Mouse (Mus musculus) olfactory bulb, adult 2 months (tissue): ENCODE measurements around the gene Cd34. TPM values are rescaled to one million over a fixed set of nuclear protein-coding genes. Genes with fewer than 3 reads are reported as not detected.

Experiments used
- H3K27ac ChIP-seq: fragments of 200-500 bp; 2 replicates; pipeline ENCODE4 v1.5.1; 2012; ENCODE audit warnings: low read depth, low read length; ENCODE audit not compliant: insufficient read depth
- H3K4me1 ChIP-seq: fragments of 200-500 bp; 2 replicates; pipeline ENCODE4 v1.6.1; 2012; ENCODE audit warnings: low read length; ENCODE audit not compliant: control insufficient read depth, insufficient read depth
- H3K4me3 ChIP-seq: fragments of 200-500 bp; 2 replicates; pipeline ENCODE4 v1.5.1; 2012; ENCODE audit warnings: mild to moderate bottlenecking, low read depth, low read length, moderate library complexity; ENCODE audit not compliant: insufficient read depth
- CTCF ChIP-seq: fragments of 200-500 bp; IDR thresholded peaks from 2 replicates; pipeline ENCODE4 v1.5.1; 2012; ENCODE audit warnings: low read depth, mild to moderate bottlenecking, low read length, moderate library complexity; ENCODE audit not compliant: insufficient read depth
- POLR2A ChIP-seq: fragments of 200-500 bp; IDR thresholded peaks from 2 replicates; pipeline ENCODE4 v1.6.1; 2012; ENCODE audit warnings: mild to moderate bottlenecking, low read depth, low read length, moderate library complexity; ENCODE audit not compliant: insufficient read depth
- WGBS: fragments of 180-500 bp; shearing (Covaris S2); methylation state at CpG from one replicate; pipeline ENCODE4 v1.1.7; 2018; 5-methylcytosine and 5-hydroxymethylcytosine counted together
- polyA plus RNA-seq: library from polyadenylated mRNA; stranded (reverse); fragments of >200 nt; gene quantifications from 2 replicates; pipeline ENCODE4 v1.2.4, GENCODE M21; 2012; ENCODE audit warnings: low replicate concordance; ENCODE audit not compliant: missing spikeins, insufficient read depth, insufficient read length

The Cd34 gene
- polyA plus RNA-seq, 1 experiment: not detected

GRCm38 (mm10) chr1:194954694-194955093 lies 16.1 kb downstream of the Cd34 start:
- no peaks in the 10 kb centered on the region for H3K4me1 ChIP-seq
- no peak for TF ChIP-seq POLR2A
- no peak for TF ChIP-seq CTCF
- no peak overlapping the region for H3K4me3 ChIP-seq
- no peak overlapping the region for H3K27ac ChIP-seq

- Histone ChIP-seq H3K4me1 (no peaks in the 10 kb centered on the region), H3K27ac (no peak overlapping the region), H3K4me3 (no peak overlapping the region)
- TF ChIP-seq CTCF (no peak), POLR2A (no peak)
- 37% methylated on average over 2 of the region's 2 CpGs for WGBS
Observed at GRCm38 (mm10) chr1:194955749-194956148, 17.1 kb downstream of the Cd34 start.

- TF ChIP-seq CTCF: no peak
- TF ChIP-seq POLR2A: no peak
- WGBS: 90% methylated on average over 2 of the region's 2 CpGs
Observed at GRCm38 (mm10) chr1:194957021-194957420, 18.4 kb downstream of the Cd34 start.

GRCm38 (mm10) chr1:194962181-194962580 lies 23.6 kb downstream of the Cd34 start:
- WGBS: 17% methylated on average over 5 of the region's 5 CpGs
- no peak for TF ChIP-seq POLR2A
- TF ChIP-seq CTCF: peak; percentile 48
- Histone ChIP-seq H3K4me3 (no peak overlapping the region), H3K27ac (no peak overlapping the region), H3K4me1 (no peaks in the 10 kb centered on the region)

More at GRCm38 (mm10) chr1:194957021-194957420, 18.4 kb downstream of the Cd34 start:
- no peak overlapping the region for H3K27ac ChIP-seq
- H3K4me1 ChIP-seq: no peaks in the 10 kb centered on the region
- H3K4me3 ChIP-seq: no peak overlapping the region

- H3K27ac ChIP-seq: no peak overlapping the region
- no peaks in the 10 kb centered on the region for H3K4me1 ChIP-seq
- H3K4me3 ChIP-seq: no peak overlapping the region
- TF ChIP-seq CTCF: no peak
- TF ChIP-seq POLR2A: no peak
Observed at GRCm38 (mm10) chr1:194962712-194963111, 24.1 kb downstream of the Cd34 start.

- no peak for TF ChIP-seq POLR2A
- no peak for TF ChIP-seq CTCF
- peaks cover 2% of the 10 kb centered on the region; the same call in 1 of the 2 replicates for H3K4me1 ChIP-seq
- no peak overlapping the region for H3K27ac ChIP-seq
- WGBS: 92% methylated on average over 4 of the region's 4 CpGs
- no peak overlapping the region for H3K4me3 ChIP-seq
Observed at GRCm38 (mm10) chr1:194971980-194972379, 33.4 kb downstream of the Cd34 start.

- Histone ChIP-seq H3K4me1 (peaks cover 12% of the 10 kb centered on the region), H3K4me3 (peak overlapping the region; percentile 84), H3K27ac (peak overlapping the region; percentile 90)
- TF ChIP-seq CTCF: peak; percentile 53
- peak; percentile 69 for TF ChIP-seq POLR2A
- WGBS: under 1% methylated on average over 42 of the region's 42 CpGs
Observed at GRCm38 (mm10) chr1:194976164-194976516, 37.5 kb downstream of the Cd34 start.

- peaks cover 12% of the 10 kb centered on the region for H3K4me1 ChIP-seq
- under 1% methylated on average over 44 of the region's 44 CpGs for WGBS
- H3K27ac ChIP-seq: peak overlapping the region; percentile 90
- peak overlapping the region; percentile 84 for H3K4me3 ChIP-seq
- no peak for TF ChIP-seq POLR2A
- TF ChIP-seq CTCF: no peak
Observed at GRCm38 (mm10) chr1:194976517-194977370, 38.1 kb downstream of the Cd34 start.

- 0% methylated on average over 1 of the region's 1 CpGs for WGBS
- Histone ChIP-seq H3K4me1 (peaks cover 12% of the 10 kb centered on the region), H3K27ac (peak overlapping the region; percentile 90)
Observed at GRCm38 (mm10) chr1:194977371-194977761, 38.7 kb downstream of the Cd34 start.

More at GRCm38 (mm10) chr1:194977371-194977761, 38.7 kb downstream of the Cd34 start:
- TF ChIP-seq POLR2A: no peak
- H3K4me3 ChIP-seq: peak overlapping the region; percentile 84
